Mouse (Mus musculus) ES-E14 (cell line): Measurements from ENCODE around the gene Neurl4.

Experiments
- CHD2 ChIP-seq: IDR thresholded peaks from 2 replicates; pipeline ENCODE4 v1.6.1; 2014; ENCODE audit warnings: mild to moderate bottlenecking, low read depth, low read length, inconsistent platforms
- MAFK ChIP-seq: IDR thresholded peaks from 2 replicates; pipeline ENCODE4 v1.6.1; 2014; ENCODE audit warnings: mild to moderate bottlenecking, low read depth, low read length, inconsistent platforms; ENCODE audit not compliant: insufficient read depth
- ZC3H11A ChIP-seq: IDR thresholded peaks from 2 replicates; pipeline ENCODE4 v1.6.1; 2012; ENCODE audit warnings: low read depth, mild to moderate bottlenecking, inconsistent platforms, low read length, borderline replicate concordance

DNA sequence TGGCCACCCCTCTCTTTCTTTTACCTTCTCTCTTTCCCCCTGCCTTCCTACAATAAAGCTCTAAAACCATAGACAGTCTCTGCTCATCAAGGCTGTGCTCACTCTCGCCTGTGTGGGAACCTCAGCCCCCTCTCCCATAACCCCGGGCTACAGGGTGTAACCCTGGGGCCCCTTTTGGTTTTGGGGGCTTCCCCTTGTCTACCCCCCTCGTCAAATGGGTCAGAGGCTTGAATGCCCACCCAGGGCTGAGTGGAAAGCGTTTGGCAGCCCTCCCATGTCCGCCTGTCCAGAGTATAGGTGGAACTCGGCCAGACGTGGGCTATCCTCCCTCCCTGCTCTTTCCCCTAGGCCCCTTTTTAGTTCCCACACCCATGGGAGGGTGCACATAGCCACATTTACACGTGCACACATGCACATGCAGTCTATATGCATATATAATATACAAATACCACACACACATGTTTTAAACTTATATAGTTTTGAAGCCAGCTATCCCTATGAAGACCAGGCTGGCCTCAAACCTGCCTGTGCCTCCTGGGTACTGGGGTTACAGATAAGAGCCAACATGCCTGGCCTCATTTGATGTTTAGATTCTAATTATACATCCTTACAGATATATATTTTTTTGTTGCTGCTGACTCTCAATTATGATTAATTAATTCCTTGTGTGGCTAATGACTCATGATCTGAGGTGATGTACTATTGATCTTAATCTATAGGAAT, 36.6 kb upstream of the Neurl4 start:
- TF ChIP-seq MAFK (no peak), CHD2 (no peak), ZC3H11A (no peak)
